Mouse (Mus musculus) left cerebral cortex, adult 8-10 months (tissue): ENCODE data around the gene Mks1. TPM values are rescaled to one million over a fixed set of nuclear protein-coding genes. Genes with fewer than 3 reads are reported as not detected.
"Not testable (repeated sequence)": the region's sequence is repeated elsewhere in the genome, so short reads cannot be mapped to it uniquely, and the experiment has no call there.

ENCODE experiments used
- DNase-seq, 2 experiments: peaks; one replicate each; pipeline ENCODE4 v3.0.0; 2022; ENCODE audit warnings: low spot score in 2 of 2
- total RNA-seq, 4 experiments: library from RNA; stranded (reverse); gene quantifications; 2 replicates each; pipeline ENCODE4 v1.2.4; 2022

Gene Mks1
- total RNA-seq = 1 to 10 TPM; 6.8 to 8.4 (median 8.2) TPM

DNA sequence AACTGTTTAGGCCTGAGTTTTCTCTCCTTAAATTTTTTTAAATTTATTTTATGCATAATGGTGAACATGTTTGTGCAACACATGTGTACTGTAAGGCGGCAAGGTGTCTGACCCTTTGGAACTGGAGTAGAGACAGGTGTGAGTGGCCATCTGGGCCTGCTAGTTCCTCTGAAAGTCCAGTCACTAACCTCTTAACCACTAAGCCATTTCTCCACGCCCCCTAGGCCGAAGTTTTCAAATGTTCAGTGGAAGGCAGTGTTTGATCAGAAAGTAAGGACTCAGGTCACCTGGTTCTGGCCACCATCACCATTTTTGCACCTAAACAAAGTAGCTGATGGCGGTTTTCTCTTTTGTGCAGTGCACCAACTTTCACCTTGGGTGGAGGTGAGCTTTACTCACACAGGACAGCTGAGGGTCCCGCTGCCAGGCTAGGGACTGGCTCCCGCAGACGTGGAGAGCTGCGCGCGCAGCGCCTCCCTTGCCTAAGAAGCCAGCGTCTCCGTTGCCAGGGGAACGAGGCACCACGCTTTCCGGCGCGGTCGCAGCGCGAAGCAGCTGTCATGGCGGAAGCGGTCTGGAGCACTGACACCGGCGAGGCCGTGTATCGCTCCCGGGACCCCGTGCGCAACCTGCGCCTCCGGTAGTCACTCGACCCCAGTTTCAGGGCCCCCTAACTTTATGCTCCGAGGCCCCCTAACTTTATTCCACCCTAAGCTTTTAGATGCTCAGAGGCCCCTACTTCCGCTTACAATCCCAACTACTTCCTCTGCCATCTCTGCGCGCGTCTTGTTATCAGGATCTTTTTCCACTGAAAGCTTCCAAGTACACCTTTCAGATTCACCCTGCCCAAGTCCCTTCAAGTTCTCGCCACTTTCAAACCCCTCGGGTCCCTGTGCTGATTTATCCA, at the start of gene Mks1:
Mks1 (plus strand) TSS at position 526 of the 907 bp plus-strand sequence.
- peak; percentile 85 to 88 for DNase-seq

DNA sequence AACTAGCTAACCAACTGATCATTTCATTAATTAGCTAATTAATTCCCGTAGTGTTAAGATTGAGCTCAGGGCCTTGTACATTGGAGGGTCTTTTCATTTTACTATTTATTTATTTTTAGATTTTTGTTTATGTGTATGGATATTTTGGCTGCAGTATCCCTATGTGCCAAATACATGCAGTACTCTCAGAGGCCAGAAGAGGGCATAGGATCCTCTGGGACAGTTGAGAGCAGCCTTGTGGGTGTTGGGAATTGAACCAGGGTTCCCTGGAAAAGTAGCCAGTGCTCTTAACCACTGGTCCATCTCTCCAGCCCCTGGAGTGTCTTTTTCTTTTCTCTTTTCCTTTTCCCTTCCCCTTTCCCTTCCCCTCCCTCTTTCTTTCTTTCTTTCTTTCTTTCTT, 47.6 kb upstream of the Mks1 start:
- no peak for DNase-seq

DNA sequence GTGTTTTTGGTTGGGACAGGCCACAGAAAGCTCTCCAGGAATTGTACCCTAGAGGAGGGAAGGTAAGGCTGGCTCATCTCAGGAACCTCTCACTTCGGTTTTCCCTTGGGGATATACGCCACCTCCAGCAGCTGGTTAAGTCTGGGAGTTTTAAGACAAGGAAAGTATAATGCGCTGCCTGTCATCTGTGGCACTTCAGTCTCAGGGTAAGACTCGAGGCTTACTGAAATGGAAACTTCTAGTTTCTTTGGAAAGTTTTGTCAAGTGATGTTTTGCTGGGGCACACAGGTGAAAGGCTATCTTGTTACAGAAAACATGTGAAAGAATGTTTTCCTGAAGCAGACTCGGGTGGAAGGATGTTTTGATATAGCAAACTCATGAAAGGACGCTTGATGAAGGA, 45.6 kb upstream of the Mks1 start:
- no peak for DNase-seq

DNA sequence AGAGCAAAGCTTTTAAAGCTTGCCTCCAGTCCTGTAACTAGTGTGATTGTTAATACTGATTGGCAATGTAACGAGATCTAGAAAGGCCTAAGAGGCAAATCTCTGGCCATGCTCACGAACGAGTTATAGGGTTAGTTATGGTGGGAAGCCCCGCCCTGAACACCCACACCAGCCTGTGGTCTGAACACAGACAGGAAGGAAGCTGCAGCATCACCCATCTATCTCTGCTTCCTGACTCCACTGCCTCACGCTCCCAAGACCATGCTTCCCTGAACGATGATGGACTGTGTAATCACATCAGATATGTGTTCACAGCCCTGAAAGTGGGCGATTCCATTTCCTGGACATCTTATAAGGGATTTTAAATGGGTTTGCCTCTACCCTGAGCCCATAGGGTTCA, 44.8 kb upstream of the Mks1 start:
- no peak for DNase-seq

DNA sequence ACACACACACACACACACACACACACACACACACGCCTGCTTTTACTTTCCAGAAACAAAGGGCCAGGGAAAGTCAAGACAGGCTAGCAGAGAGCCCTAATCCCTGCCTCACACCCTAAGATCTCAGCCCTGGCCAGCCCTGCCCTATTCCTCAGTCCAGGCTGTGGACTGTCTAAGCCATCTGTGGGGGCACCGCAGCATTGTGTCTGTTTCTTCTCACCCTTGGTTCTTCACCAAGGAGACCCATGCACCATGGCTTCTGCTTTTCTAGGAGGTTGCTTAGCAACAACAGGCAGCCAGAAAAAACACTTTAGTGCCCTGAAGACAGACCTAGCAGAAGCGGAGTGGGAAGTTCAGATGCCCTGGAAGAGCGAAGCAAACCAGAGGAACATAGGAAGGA, 41.6 kb upstream of the Mks1 start:
- no peak for DNase-seq

DNA sequence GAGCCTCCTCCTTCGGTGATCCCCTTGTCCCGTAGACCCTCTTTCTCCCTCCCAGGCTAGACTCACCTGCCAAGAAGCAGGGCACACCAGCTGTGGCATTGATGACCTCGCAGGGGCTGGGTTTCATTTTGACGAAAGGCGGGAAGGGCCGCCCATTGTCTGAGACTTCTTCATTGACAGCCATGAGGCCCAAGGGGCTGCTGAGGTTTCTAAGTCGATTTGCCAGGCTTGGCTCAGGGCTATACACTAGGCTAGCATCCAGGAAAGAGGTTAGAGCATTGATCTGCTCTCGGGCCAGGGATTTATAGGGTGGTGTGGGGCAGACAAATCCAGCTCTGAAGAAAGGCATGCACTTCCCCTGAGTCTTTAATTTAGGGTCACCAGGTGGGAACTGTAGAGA, 38.2 kb upstream of the Mks1 start:
- DNase-seq = no peak

DNA sequence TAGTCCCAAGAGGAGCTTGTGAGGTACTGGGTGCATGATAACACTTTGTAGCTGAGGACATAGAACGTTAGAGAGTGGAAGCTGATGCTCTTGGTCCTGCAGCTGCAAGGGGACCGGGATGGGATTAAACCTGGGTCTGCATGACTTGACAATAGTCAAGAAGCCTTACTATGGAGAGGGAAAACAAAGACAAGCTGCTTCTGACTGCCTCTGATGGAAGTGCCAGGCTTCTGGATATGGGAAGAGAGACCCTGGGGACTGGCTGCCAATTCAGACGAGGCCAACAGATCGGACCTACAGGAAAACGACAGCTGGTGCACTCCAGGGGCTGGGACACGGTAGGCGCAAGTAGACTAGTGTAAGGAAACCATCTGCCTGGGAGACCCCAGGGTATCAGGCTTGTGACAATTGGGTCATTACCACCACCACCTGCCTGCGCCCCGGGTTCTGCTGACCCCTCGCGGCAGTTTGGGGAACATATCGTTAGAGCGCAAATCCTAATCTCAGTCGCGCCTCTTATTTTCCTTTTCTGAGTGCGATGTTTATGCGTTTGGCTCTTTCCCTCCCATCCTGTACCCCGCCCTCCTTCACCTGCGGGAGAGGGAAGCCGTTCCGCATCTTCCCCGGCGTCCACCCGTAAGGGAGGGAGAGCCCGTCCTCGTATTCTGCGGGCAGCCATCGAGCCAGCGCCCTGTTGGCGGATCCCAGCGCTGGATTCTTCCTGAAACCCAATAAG, 36.1 kb upstream of the Mks1 start:
- peak in 1 of 2 experiments; percentile 48 for DNase-seq

DNA sequence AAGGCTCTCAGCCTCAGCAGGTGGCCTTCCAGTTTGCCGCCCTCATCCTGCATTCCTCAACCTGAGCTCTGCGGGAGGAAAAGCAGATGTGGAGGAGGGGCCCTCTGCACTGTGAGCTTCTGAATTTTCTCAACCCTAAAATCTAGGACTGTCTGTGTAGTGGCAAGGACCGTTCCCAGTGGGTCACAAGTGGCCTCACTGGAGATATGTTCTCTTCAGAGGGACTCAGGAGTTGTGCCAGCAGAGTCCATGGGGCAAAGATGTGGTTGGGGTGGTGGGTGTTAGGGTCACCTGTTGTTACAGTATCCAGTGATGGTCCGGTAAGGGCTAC, 35.6 kb upstream of the Mks1 start:
- DNase-seq = no peak

DNA sequence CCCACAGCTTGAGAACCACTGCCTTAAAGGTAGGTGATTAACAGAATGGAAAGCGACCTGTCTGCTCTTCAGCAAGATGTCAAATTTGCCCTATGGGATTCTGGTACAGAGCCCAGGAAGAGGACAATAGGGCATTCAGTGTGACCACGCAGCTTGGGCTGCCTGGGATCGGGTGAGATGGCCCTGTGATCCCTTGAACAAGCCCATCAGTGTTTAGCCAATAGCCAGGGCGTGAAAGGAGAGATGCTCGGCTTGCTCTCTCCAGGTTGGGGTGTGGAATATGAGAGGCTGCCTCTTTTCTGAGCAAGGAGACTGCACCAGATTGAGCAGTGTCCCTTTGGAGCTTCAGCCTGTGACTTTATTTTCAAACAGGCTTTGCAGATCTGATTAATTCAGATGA, 31.5 kb upstream of the Mks1 start:
- DNase-seq = no peak

DNA sequence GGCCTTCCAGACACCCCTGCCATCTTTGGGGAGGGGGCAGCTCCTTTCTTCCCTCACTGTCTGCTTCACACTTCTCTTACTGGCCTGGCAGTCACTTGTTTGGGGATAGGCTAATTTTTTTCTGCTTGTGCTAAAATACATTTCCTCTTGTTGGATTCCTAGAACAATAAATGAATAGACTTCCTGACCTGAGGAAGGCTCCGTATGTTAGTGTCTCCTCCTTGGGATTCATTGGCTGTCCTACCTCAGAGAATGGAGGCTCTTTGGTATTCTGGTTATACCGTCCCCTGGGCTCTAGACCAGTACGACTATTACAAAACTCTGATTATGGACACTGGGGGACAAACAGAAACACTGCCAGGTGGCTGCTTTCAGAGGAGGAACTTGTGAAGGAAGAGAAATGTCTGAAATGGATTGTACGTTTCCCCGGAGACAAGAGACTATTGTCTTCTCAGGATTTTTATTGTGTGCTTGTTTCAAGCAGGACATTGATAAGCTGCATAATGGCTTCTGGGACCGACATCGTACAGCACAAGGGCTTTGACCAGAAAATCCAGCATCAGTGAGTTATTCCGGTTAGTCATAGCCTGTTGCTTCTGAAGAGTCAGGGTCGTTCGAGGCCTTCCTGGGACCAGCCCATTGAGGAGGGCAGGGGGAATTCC, 24.6 kb upstream of the Mks1 start, which contains the start of gene Lpo:
Lpo (minus strand) TSS at position 51 of the 662 bp plus-strand sequence.
- no peak for DNase-seq

DNA sequence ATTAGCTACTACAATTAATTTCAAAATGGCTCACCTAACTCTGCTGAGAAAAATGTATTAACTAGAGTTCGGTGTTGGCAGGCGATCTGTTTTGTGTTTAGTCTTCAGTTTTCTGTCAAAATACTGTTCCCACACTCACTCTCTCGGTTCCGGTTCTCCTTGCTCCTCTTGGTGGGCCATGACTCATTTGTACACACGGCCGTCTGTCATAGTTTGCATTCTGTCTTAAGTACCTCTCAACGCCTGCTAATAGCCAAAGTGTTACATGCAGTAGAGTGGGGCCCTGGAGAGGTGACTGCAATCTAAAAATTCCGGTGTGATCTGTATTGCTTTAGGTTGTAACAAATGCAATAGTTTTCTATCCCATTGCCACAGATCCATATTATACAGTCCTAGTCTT, 12.3 kb upstream of the Mks1 start:
- no peak for DNase-seq

DNA sequence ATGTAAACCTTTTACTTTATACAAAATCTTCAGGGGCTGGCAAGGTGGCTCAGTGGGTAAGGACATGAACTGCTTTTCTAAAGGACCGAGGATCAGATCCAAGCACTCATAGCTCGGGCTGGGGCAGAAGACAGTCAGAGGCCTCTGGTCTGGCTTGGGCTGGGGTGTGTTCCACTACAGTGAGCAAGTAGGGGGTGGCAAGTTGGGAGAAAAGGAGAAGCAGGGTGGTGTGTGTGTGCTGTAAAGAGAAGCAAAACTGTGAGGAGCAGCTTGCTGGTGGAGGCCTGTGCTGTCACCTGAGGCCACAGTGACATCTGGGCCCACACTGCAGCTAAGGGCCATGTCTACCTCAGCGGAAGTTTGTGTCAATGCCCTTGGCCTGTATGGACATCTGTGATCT, 11.6 kb upstream of the Mks1 start:
- DNase-seq = no peak

DNA sequence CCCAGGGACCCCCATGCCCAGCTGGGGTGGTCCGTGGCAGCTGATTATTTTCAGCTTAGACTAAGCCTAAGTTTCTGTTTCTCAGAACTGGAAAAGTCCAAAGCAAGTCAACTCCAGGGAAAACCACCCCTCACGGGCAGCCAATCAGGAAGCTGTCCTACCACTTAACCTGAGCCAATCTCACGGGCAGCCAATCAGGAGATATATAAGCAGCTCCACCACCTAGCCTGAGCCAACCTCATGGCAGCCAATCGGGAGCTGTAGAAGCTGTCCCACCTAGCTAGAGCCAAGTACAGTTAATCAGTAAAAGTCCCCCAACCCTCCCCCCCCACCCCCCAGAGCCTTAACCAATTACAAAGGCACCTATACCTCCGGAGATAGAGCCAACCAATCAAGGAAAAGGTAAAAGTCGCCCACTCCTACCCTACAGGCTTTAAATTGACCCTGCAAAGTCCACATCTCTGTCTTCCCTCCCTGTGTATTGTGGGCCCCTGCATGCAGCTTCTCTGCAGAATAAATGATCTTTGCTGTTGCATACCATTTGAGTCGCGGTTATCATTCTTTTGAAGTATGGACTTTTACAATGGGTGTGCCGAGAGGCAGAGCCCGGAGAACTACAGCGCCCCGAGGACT, 5.9 kb upstream of the Mks1 start:
- no peak for DNase-seq

DNA sequence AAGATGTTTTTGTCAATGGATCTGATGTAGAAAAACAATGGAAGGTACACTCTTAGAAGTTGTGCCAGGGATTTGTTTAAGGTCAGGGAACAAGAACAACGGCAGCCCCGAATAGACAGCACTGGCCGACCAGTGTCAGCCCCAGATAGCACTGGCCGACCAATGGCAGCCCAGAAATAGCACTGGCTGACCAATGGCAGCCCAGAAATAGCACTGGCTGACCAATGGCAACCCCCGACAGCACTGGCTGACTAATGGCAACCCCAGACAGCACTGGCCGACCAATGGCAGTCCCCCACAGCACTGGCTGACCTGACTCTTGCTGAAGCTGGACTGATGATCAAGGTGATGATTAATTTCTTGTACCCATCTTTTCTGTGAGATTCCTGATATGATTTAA, 5.1 kb upstream of the Mks1 start:
- DNase-seq = no peak

DNA sequence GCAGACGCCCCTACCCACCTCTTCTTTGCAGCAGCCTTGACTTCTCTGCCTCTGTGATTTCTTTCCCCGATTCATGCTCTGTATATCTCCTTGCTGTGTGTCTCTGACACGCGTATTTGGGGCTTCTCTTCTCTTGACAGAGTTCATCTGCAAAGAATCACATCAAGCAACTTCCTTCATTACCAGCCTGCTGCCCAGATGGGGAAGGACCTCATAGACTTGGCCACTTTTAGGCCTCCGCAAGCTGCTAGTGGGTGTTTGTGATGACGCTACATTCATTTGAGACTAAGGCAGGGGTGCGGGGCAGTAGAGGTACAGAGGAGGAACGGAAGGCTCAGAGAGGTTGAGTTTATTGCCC, 561 bp downstream of the Mks1 start:
- peak; percentile 24 to 27 for DNase-seq

DNA sequence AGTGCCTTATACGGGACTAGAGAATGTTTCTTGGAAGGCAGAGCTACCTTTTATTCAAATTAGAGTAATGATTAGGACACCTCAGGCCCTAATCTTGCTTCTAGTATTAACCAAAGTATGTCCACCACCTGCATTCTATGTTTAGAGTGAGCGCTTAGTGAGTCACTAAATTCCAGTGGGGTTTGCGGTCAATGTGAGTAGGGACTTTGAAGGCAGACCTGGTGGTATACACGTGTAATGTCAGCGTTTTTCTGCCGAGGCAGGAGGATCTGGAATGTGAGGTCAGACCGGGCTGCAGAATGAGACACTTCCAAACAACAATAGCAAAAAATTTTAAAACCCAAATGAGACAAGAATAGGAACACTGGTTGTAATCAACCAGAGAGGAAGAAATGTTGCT, 1.5 kb downstream of the Mks1 start:
- no peak for DNase-seq

DNA sequence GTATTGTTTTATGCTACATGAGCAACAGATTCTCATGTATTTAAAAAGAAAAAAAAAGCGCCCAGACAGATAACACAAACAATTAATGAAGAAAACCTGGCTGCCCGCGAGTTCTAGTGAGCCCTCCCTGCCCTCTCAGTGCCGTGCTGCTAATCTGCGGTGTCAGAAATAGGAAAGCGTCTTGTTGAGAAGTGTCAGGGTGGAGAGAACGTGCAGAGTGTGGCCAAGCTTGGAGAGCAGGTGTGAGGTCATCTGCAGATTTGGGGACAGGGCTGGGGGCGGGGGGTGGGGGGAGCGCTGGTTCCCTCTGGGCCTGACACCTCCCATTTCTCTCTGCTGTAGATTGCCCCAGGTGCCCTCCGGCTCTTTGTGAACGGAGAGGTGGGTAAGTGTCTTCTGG, 6.3 kb downstream of the Mks1 start:
- DNase-seq = no peak

DNA sequence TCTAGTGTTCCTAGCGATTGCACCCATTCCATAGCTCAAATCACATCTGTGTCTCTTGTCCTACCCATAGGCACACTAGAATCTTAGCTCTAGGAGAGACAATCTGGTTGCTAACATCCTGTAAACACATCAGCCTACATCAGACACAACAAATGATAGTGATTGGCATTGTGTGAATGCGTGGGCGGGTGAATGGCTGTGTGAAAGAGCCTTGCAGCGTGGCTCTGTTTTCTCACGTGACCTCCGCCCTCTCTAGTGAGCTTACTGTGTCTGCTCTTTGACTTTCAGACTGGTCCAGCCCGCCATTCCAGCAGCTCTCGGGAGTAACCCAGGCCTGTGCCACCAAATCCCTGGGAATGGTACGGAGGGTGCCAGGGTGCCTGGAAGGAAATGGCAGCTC, 7.4 kb downstream of the Mks1 start:
- no peak for DNase-seq

DNA sequence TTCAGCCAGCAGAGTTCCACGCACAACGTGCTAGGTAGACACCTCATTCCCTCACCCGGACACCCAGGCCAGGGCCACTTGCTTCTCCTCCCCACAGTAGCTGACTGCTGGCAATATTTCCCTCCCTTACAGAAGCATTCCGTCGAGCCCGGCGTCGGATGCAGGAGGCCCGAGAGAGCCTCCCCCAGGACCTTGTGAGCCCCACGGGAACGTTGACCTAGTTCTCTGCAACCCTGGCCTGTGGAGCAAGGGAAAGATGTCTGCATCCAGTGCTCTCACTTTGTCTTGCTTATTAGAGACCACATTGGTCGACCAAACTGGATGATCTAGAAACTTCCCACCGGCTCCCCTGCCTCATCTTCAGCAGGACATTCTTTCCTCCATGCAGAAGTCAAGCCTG, 9.8 kb downstream of the Mks1 start:
- DNase-seq = no peak

DNA sequence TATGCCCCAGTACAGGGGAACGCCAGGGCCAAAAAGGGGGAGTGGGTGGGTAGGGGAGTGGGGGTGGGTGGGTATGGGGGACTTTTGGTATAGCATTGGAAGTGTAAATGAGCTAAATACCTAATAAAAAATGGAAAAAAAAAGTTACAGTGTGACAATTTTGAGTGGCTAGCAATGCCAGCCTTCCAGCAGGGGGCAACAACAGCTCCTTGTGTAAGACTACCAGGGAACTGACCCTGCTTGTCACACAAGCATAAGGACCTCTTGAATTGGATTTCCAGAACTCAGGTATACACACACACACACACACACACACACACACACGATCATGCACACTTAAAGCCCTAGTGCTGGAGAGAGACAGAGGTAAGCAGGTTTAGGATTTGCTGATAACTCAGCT, 13.9 kb downstream of the Mks1 start:
- not testable (repeated sequence) for DNase-seq

DNA sequence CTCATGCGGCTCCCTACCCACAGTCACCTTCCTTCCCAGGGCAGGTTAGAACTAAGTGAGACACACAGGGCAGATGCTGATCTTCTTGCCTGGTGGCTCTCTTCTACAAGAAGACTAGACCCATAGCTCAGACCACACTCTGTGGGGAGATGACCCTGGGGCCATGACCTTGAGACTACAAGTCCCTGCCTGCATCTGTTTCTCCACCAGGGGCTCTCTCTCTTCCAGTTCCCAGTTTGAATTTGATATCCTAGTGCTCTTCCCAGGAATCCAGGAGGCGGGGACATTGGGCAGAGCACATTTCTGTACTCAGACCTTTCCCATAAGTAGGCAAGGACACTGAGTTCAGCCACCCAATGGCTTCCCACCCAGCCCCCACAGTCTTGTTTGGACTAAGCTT, 17.1 kb downstream of the Mks1 start:
- no peak for DNase-seq

DNA sequence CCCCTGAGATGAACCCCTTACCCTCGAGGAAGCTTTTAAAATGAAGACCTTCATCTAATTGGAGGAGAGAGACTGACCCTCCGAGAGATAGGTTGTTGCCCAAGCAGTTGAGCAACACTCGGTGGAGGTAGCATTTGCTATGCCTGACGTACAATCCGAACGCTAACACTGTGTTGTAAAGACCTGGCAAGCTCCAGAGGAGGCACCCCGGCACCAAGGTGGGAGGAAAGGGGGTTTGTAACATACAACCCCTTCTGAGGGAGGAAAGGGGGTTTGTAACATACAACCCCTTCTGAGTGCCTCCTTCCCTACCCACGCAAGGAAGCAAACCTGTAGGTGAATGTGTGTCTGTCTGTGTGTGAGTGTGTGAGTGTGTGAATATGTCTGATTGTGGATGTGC, 18.8 kb downstream of the Mks1 start:
- DNase-seq = no peak
